Mouse (Mus musculus): ENCODE measurements around the gene Trim66. TPM values are rescaled to one million over a fixed set of nuclear protein-coding genes. Genes with fewer than 3 reads are reported as not detected.

Trim66 gene
- total RNA-seq (2021) = under 1 TPM; 0.07 to 0.09 TPM
- long read RNA-seq, experiment 1 = 0 reads
- long read RNA-seq, experiment 2 = 0 reads

DNA sequence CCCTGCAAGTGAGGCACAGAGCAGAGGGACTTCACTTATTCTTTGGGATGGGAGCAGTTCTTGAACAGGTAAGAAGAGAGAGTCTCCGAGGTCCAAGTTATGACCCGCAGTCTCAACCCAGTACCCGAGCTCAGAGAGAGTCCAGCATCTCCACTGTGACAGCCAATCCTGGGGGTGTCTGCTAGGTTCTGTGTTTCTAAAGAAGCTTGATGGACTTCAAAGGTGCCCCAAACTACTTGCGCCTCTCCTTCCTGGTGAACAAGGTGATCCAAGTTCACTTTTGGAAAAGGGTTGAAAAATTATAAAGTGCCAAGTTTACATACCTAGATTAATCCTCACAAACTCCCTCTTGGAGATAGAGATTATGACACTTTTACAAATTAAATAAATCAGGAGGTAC lies at the start of gene Trim66:
Gene Trim66, minus strand, starts transcription at position 101 of the 400 bp plus-strand sequence.
- DNase-seq (ENCODE audit: low spot score) = no peak

DNA sequence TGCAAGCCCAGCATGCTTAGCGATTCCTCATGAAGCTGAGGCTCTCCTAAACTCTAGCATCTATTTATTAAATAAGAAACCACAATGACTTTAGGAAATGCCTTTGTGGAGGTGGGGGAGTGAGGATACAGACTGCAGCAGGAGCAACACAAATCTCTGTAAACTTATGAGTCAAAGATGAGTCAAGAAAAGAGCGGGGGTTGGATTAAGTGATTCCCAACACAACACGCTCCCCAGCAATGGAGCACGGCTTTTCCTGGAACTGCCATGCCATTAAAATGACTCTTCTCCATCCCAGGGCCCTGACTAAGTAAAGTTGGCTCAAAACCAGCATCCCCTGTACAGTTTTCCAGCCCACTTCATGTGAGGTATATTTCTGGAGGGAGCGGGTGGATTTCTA lies 38.8 kb upstream of the Trim66 start:
- DNase-seq (ENCODE audit: low spot score) = no peak

DNA sequence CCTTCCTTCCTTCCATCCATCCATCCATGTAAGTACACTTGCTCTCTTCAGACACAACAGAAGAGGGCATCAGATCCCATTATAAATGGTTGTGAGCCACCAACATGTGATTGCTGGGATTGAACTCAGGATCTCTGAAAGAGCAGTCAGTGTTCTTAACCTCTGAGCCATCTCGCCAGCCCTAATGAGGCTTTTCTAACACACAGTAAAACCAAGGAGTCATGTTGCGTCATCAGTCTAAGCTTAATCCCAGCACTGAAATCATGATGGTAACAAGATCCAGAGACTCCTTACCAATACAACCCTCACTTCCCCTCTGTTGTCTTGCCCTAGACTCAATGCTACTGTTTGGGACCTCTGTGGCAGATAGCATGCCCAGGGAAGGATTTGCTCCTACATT lies 38.3 kb upstream of the Trim66 start:
- DNase-seq (ENCODE audit: low spot score) = no peak

DNA sequence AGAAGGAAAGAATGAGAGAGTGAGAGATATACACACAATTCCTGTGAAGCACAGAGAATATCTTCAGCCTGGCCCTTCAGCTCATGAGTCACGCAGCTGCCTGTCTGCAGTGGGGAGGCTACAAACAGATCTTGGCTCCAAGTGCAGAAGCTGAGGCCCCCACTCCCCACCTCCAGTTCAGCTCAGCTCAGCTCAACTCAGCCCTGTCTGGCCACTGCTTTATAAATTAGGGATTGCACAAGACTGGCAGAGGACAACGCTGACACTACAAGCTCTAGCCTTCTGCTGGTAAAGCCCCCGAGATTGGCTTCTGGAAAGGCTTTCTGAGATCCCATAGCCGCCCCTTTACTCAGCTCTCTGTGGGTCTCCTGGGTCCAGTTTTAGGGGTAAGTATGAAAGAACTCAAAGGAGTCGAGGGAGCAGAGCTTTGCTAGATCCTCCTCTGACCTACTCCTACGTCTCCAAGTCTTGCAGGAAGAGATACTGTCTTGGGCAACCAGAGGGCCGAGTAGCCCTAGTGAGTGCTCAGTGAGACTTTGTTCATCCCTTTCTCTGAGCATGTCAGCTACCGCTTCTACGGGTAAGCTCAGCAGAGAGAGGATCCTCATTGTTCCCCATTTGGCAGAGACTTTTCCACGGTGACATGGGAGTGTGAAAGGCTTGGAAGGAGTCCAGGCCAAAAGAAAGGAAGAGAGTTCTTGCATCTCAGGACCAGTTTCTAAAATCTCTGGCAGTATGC lies 37.5 kb upstream of the Trim66 start:
- DNase-seq (ENCODE audit: low spot score) = peak; percentile 48

DNA sequence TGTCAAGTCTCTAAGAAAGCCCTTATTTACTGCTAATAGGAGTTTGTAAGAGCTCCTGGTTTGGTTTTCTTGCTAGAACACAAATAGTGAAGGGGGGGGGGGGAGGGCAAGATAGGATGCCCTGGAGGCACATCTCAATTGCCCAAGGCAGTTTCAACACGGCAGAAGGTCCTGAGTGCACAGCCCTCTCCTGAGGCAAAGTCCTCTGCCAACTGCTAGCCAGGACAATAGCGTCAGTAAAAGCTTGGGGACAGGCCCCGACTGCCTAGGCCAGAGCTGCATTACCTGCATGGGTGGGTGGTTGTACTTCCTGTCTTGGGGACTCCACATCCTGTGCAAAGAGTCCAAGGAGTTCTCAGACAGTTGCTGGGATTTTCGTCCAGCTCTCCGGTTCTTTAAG lies 36.9 kb upstream of the Trim66 start:
- DNase-seq (ENCODE audit: low spot score) = no peak

DNA sequence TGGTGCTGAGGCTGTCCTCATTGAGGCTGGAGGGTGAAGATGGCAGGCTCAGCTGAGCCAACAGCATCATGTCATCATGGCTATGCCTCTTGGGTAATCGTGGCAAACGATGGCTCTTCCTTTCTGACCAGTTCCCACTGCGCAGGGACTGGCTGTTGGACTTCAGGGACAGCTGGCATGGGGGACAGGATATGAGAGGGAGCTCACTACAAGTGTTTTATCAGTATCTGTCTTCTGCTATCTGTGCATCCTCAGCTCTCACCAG lies 34.4 kb upstream of the Trim66 start:
- DNase-seq (ENCODE audit: low spot score) = no peak

DNA sequence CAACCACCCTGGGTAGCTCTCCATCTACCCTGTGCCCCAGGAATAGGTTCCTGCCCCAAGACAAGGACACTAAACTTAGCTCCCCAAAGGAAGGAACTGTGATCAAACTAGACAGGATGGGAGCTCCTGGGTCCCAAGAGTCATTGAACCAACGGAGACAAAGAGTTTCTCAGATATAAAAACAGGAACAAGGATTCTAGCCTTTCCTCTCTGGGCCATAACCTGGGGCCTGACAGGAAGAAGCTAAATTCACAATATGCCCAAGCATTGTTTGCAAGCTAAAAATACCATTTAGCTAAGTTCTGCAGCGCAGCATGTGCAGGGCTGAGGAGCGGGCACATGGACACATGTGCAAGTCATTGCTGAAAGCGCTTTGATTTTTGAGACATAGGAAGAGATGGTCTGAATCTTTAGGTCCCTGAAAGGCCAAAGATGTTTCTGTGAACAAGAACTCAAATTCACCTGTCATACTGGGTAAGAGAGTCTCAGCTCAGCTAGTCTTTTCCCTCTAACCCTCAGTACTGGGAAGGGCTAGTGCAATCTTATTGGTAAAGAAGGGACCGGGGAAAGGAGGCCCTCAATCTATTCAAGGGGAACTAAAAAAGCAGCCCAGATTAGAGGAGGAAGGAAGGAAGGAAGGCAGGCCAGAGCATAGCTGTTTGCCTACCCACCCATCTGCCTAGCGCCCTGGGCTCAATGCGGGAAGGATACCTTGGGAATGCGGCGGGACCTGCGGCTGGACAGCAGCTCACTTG lies 33.9 kb upstream of the Trim66 start:
- no peak for DNase-seq (ENCODE audit: low spot score)

DNA sequence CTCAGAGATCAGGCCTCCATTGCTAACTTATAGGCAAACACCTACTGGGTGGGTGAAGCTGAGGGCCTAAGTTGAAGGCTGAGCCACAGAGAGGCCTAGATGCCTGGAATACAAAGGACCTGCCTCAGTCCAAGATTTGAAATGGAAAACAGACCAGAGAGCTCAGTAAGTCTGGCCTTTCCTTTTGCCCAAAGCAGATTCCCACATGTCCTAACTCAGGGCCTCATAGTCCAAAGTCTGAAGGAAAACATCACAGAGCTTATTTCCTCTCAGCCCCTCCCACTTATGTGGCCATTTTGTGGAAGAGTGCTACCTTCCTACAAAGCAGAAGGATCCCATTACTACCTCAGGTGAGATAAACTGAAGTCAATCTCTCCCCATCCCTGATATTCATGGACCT lies 33.0 kb upstream of the Trim66 start:
- no peak for DNase-seq (ENCODE audit: low spot score)

DNA sequence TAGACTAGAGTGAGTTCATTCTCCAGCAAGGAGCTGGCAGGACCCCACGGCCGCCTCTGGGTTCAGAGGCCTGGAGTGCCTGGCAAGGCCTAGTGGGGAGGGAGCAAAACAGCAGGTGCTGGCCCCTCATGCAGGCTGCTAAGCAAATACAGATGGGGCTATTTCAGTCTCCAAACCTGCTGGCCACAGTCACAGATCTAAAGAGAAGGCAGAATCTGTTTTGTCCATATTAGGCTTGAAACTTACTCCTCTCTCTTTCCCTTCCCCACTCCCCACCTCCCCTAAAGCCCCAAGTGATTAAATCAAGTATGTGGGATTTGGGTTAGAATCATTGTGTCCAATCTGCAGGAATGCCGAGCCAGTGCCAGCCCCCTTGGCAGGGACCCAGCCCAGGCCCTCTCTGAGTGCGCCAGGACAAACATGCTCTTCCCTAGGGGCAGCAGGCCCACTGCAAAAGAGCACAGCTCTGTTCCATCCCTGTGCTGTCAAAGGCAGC lies 28.6 kb upstream of the Trim66 start:
- DNase-seq (ENCODE audit: low spot score) = peak; percentile 72

DNA sequence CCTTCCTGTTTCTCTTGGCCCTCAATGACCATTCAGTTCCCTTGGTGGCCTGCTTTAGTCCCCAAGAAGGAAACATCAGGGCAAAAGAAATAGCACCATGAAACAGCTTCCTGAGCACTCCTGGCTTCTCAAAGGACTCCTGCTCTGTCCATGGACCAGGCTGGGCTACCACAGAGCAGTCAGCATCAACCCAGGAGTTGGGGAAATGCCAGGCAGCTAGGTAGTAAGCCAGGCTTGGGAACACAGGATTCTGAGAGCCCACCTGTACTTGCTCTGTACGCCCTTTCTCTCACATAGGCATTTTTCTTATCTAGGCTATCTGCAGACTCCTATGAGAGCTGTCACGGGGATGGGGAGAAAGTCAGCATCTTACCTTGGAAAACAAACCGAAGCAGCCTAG lies 27.0 kb upstream of the Trim66 start:
- no peak for DNase-seq (ENCODE audit: low spot score)

DNA sequence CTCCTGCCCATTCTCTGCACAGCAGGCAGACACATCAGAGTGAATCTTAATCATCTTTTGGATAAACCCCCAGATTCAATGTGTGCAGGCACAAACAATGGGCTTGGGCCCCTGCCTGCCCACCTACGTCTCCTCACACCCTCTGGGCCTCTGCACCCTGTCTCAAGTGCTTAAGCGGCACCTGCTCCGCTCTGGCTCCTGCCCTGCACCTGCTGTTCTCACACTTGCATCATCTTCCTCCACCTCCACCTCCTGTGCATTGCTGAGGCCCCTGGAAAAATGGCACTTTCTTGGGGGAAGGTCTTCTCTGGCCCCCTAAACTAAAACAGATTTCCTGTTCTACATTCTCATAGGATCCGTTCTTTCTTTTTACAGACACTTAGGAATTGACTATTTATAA lies 26.0 kb upstream of the Trim66 start:
- DNase-seq (ENCODE audit: low spot score) = no peak

DNA sequence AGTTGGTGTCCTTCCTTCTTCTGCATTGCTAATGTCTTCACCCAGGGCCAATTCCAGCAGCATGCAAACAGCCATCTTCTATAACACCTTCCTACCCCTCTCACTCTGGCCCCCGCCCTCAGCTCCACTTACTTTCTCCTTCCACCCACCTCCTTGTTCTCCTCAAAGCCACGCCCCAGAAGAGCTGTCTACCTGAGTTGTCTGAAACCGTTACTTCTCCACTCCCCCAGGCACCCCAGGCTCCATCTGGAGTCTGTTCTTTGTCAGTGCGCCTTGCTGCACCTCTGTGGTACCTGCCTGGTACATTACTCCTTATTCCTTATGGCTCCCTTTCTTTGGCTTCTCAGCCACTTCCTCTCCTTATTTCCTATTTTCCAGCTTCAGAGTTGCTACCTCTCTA lies 25.2 kb upstream of the Trim66 start:
- DNase-seq (ENCODE audit: low spot score) = no peak

DNA sequence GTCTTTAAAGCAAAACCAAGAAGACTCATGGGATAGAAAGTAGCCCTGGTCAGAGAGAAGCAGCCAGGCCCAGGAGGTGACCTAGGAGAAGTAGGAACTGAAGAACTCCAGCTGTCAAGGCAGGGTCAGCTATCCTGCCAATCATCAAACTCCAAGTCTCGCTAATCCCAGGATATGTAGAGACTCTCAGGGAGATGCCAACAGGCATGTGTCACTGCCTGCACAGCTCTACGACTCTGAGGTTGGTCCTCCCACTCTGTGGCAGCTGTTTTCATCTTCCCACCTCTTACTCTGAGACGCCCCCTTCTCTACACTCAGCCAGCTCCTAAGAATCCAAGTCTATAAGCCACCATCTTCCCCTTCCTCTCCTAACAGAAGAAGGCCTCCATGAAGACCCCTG lies 24.8 kb upstream of the Trim66 start:
- DNase-seq (ENCODE audit: low spot score) = no peak

DNA sequence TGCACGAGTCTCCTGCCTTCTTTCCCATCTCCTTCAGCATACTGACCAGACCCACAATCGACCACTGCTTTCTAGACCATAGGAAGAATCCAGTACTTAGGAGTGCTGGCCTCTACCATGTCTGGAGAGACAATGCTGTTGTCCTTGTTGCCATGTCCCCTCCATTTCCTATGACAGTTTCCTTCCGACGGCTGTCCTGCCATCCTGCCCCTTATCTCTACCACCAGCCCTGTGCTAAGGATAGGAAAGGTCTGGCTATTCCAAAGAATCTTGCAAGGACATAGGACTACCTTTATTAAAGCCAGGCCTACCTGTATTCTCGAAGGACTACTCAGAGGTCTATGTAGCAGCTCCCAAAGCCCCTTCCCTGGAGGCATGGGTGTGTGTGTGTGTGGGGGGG lies 23.6 kb upstream of the Trim66 start:
- no peak for DNase-seq (ENCODE audit: low spot score)

DNA sequence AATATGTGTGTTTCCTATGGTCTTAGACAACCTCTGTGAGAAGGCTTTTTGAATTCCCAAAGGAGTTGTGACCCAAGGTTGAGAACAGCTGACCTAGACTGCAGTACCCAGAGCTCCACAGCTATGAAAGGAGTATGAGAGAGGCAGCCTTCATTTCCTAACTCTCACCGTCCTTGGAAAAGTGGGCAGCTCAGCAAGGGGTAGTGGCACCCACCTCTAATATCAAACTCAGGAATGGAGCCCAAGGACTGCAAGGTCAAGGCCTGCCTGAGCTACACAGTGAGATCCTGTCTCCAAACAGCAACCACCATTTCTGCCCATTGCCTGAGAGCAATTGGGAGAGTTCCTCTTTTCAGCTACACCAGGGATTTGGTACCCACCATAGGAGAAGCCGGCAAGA lies 21.8 kb upstream of the Trim66 start:
- DNase-seq (ENCODE audit: low spot score) = no peak

DNA sequence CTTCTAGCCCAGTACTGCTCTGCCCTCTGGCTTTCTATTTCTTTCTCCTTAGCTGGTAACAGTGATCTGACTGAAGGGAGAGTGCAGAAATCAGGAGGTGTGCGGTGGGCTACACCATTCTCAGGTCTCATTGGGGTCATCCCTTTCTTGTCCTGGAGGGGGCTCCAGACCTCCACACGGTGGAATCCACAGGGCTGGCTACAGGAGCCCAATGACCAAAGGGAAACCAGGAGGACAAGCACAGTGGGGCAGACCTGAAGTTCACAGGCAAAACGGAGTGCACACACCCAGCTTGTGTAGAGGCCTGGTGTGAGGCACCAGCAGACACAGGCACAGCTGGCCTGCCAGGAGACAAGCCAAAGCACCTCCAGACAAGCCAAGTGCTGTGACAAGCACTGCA lies 20.4 kb upstream of the Trim66 start:
- peak; percentile 67 for DNase-seq (ENCODE audit: low spot score)

DNA sequence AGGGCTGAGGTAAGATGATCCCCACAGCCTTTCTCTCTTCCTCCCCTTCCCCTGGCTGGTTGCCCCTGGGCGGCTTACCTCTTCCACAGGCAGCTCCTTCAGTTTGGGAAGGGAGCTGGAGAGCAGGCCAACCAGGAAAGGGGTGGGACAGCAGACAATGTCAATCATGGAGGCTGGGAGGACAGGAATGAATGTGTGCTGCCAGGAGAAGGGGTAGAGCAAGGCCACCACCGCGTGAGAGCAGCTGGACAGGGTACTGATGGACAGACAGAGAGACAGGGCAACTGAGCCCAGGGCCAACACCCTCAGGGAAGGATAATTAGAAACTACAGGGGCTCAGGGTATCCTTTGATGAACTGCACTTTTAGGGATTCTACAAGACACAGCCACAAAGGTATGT lies 19.6 kb upstream of the Trim66 start:
- DNase-seq (ENCODE audit: low spot score) = no peak

DNA sequence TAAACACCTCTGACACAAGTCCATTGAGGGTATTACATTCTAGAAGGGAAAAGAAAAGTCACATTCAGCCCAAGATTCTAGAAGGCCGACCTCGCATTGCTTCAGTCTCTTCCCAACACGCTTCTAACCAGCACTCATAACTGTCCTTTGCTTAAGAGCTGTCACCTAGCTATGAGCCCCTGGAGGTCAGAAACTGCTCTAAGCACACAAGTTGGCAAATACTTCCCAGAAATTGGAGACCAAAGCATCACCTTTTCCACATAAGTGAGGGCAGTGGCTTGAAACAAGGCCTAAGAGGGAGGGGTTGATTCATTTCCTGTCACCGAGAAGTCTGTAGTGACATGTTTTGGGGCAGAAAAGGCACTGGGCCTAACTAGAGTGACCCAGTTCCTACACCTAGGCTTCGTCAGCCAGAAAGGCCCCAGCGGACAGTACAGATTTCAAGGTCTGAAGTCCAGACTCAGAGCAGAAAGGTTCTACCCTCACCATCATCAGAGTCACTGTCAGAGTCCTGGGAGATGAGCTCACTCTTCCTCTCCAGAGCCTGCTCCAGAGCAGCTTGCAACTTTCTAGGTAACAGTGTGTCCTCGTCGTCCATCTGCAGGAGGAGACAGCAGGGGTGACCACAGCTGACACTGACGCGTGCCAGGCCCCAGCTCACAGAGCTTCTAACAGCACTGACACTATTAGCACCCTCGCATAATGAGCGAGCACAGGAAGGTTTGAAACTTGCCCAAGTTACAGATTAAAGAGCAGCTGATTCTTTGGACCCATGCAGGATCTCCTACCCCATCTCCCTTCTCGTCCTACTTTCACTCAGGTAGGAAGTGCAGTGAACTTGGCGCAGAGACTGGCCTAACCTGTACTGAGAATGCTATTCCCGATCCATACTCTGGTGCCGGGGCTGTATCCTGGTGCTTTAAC lies 18.1 kb upstream of the Trim66 start:
- no peak for DNase-seq (ENCODE audit: low spot score)

DNA sequence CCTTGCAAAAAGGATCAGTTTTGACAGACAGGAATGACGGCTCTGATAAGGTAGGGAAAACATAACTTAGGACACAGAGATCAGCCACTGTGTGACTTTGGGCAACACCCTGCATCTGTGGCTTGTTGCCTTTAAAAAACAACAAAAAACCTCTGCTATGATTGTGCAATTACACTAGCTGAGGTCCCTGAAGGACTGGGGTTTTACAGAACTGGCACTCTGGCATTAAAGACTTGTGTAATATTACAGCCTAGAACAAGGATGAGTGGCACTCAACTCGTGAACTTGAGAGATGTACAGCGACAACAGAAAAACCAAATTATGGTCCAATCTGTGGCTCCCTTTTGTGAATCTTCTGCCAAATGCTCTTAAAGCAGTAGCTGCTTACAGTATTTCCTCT lies 16.8 kb upstream of the Trim66 start:
- no peak for DNase-seq (ENCODE audit: low spot score)

DNA sequence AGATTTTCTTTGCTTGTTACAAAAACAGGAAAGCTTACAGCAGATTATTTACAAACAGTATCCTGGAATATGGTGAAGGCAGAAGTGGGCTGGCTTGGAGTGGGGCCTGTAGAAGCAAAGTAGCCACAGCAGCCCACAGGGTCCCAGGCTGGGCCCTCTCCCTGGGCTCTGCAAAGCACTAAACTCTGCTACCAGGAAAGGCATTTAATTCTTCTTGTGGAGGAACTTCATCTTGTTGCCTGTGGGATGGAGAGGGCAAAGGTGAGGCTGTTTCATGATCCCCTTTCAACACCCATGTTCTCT lies 16.5 kb upstream of the Trim66 start:
- DNase-seq (ENCODE audit: low spot score) = no peak

DNA sequence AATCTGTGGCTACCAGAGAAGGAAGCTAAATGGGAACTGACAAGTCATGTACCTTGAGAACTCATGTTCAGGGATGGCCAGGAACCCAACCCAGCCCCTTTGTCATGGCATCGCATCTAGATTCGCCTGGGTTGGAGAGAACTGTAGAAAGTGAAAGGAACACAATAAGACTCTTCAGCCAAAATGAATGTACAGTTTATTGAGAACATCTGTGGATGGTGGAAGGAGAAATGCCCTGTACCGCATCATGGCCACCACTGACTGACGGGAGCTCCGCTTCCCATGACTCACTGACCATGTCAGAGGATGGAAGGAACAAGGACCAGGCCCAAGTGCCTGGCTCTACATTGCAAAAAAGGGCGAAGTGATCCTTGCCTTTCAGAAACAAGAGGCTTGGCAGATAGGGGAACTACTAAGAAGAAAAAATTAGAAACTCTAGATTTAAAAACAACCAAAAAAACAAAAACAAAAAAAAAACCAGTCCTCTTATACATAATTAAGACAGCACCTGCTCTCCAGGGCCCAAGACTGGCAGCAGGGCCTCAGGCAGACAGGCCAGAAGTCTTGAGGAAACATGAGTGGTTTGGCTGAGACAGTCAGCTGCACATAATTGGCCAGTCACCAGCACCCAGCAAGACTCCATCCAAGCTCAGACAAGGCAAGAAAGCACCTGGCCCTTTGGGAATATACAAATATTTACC lies 16.0 kb upstream of the Trim66 start:
- no peak for DNase-seq (ENCODE audit: low spot score)

DNA sequence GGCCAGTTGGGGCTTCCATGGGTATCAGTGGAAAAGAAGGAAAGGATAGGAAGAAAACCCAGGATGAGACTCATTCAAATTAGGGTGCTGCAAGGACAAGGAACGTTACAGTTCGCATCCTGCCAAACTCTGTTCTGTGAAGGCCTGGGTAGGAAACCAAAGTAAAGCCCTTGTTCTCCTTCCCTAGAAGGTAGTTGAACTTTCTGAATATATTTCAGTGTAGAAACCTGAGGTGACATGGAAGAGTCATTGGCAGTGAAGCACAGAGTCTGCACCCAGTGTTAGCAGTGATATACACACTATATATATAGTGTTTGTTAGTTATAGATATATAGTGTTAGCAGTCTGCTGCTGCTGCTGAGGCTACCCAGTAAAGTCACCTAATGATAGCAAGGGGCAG lies 15.4 kb upstream of the Trim66 start:
- no peak for DNase-seq (ENCODE audit: low spot score)

All from gastrocnemius, adult 18-20 months (tissue).